Mouse (Mus musculus): ENCODE data around the gene Spag5.

Spag5 gene

GRCm38 (mm10) chr11:78322860-78323259 lies 21.5 kb downstream of the Spag5 start, which contains the start of gene Aldoc:
Gene Aldoc, plus strand, starts transcription at chr11:78322968.
- DNase-seq (ENCODE audit: low spot score in 2 of 2), result peak; percentile 56 to 57

- no peak for DNase-seq (ENCODE audit: low spot score in 2 of 2)
Observed at GRCm38 (mm10) chr11:78324000-78324785, 22.9 kb downstream of the Spag5 start.

- DNase-seq (ENCODE audit: low spot score in 2 of 2), result no peak
Observed at GRCm38 (mm10) chr11:78324965-78325364, 23.6 kb downstream of the Spag5 start.

- DNase-seq (ENCODE audit: low spot score in 2 of 2), result no peak
Observed at GRCm38 (mm10) chr11:78327215-78327614, 25.9 kb downstream of the Spag5 start.

DNA sequence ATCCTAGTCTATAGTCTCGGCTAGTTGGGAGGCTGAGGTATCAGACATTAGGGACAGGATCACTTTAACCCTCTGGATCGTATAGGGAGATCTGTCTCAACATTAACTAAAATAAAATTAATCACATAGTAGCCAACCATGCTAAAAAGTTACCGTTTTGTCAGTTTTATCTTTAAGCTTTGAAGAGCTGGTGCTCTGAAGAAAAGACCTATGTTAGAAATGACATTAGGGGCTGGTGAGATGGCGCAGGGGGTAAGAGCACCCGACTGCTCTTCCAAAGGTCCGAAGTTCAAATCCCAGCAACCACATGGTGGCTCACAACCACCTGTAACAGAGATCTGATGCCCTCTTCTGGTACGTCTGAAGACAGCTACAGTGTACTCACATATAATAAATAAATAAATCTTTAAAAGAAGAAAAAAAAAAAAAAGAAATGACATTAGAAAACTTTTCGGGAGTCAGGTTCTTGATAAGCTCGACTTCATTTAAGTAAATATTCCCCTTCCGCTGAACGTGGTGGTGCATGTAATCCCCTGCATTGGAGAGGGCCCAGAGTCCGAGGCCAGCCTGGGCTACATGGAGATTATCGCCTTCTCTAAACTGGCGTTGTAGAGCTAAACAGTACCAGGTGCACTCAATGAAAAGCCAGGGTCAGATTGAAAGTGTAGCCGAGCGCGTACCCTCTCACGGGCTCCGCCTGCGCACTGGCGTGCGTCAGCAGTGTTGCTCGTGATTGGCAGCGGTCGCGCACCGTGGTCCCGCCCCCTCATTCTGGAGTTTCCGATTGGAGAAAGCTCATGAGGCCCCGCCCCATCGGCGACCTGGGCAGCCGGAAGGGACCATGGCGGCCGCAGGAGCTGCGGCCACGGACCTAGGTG lies 26.5 kb downstream of the Spag5 start, which contains the start of gene Pigs:
Gene Pigs (plus strand): TSS at position 782 of the 878 bp plus-strand sequence.
- DNase-seq (ENCODE audit: low spot score in 2 of 2), result peak; percentile 96 to 97

- no peak for DNase-seq (ENCODE audit: low spot score in 2 of 2)
Observed at GRCm38 (mm10) chr11:78328512-78329056, 27.3 kb downstream of the Spag5 start.

DNA sequence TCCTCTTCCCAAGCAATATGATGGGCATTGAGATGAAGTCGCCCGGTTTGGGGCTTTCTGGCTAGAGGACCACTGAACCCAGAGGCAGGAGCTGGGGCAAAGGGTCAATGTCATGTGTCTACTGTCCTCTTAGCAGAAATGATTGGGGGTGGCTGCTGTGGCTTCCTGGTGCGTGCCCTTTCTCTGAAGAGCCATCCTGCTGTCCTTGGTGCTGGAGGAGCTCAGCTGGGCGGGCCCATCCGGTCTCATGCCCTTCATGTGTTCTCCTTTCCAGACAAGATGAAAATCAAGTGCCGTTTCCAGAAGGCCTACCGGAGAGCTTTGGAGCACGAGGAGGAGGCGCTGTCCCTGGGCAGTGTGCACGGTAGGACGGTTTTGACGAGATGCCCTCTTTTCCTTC lies 31.3 kb downstream of the Spag5 start:
- DNase-seq (ENCODE audit: low spot score in 2 of 2), result no peak

DNA sequence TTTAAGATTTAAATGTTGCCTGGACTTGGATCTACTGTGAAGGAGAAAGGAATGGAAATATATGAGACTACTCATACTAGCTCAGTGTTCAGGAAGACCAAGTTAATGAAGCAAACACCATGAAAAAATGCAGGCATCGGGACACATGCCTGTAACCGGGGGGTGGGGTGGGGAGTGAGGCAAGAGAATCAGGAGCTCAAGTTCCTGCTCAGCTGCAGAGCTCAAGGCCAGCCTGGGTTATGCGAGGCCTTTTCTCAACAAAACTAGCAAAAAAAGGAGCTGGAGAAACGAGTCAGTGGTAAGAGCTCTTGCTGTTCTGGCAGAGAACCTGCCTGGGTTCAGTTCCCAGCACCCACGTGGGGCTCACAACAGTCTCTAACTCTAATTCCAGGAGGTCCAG lies 32.7 kb downstream of the Spag5 start:
- no peak for DNase-seq (ENCODE audit: low spot score in 2 of 2)

DNA sequence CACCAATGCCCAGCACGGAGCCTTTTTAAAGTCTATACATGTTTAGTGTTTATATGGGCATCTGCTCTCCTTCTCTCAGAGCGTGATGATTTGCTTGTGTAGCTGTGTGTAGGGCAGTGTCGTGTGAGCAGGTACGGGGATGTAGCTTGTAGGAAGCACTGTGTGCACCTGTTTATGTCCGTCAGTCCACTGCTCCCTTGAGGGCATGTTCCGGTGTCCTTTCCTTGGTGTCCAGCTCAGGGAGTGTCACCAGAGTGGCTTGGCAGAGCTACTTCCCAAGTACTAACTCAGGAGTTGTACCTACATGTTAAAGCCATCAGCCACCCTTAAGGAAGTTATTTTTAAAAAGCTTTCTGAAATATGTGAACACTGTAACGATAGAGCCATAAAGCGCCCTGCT lies 35.7 kb downstream of the Spag5 start:
- DNase-seq (ENCODE audit: low spot score in 2 of 2), result no peak

DNA sequence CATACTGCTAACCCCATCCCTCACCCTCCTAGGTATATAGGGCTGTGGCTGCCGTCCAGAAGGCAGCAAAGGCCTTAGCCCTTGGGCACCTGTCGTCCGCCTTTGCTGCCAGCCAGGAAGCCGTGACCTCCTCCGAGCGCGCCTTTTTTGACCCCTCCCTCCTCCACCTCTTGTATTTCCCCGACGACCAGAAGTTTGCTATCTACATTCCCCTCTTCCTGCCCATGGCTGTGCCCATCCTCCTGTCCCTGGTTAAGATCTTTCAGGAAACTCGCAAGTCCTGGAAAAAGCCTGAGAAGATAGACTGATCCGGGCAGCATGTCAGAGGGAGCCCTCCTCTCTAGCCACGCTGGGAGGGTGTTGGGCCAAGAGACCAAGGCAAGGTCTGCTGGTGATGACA lies 40.4 kb downstream of the Spag5 start:
- DNase-seq (ENCODE audit: low spot score in 2 of 2), result no peak

- DNase-seq (ENCODE audit: low spot score in 2 of 2), result peak; percentile 67 to 68
Observed at GRCm38 (mm10) chr11:78343381-78344327, 42.3 kb downstream of the Spag5 start, which contains the start of gene Unc119. Gene Unc119, plus strand, starts transcription at chr11:78343482.

GRCm38 (mm10) chr11:78344328-78344889 lies 43.1 kb downstream of the Spag5 start:
- DNase-seq (ENCODE audit: low spot score in 2 of 2), result no peak

- peak; percentile 76 to 77 for DNase-seq (ENCODE audit: low spot score in 2 of 2)
Observed at GRCm38 (mm10) chr11:78344890-78345715, 43.8 kb downstream of the Spag5 start.

DNA sequence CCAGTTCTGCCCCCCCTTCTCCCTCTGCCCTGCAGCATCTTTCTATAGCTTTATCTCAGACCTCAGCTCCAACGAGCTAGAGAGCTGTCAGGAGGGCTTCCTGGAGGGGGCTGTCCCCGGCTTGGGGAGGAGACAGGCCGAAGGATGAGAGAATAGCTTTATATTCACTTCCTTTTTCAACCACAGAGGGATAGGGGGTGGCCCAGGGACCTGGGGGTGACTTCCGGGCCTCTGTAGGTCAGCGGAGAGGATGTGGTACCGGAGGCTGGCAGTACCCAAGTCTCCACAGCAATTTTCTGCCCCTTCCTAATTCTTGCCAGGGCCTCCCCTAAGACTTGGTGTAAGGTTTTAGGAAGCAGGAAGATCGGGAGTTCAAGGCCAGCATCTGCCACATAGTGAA lies 44.5 kb downstream of the Spag5 start:
- peak in 1 of 2 experiments; percentile 15 for DNase-seq (ENCODE audit: low spot score in 2 of 2)

GRCm38 (mm10) chr11:78346326-78347069 lies 45.2 kb downstream of the Spag5 start:
- DNase-seq (ENCODE audit: low spot score in 2 of 2), result no peak

- peak; percentile 59 to 61 for DNase-seq (ENCODE audit: low spot score in 2 of 2)
Observed at GRCm38 (mm10) chr11:78347070-78347754, 45.9 kb downstream of the Spag5 start.

GRCm38 (mm10) chr11:78347908-78348307 lies 46.6 kb downstream of the Spag5 start:
- DNase-seq (ENCODE audit: low spot score in 2 of 2), result no peak

GRCm38 (mm10) chr11:78348474-78348873 lies 47.1 kb downstream of the Spag5 start:
- no peak for DNase-seq (ENCODE audit: low spot score in 2 of 2)
